Mouse (Mus musculus) bone marrow macrophage, adult 2 months (primary cell): Measurements from ENCODE around the gene Hist1h3d.
"Not testable (repeated sequence)": the region's sequence is repeated elsewhere in the genome, so short reads cannot be mapped to it uniquely, and the experiment has no call there.

ENCODE experiments used
- CTCF ChIP-seq: IDR thresholded peaks from 2 replicates; pipeline ENCODE4 v1.5.1; 2012; ENCODE audit warnings: low read depth, mild to moderate bottlenecking, low read length, moderate library complexity
- POLR2A ChIP-seq: IDR thresholded peaks from 2 replicates; pipeline ENCODE4 v1.6.1; 2012; ENCODE audit warnings: mild to moderate bottlenecking, low read depth, low read length, borderline replicate concordance

GRCm38 (mm10) chr13:23539821-23540220 is 35.7 kb upstream of the Hist1h3d start:
- TF ChIP-seq CTCF, POLR2A: not testable (repeated sequence)
